ENCODE assay signal across 28 mouse cellular contexts in genomic region chr1:184106832-184107231, GRCm38 (mm10).
DNase-seq lines count a peak whose midpoint lies in the region; ATAC-seq lines count a peak whose summit lies in the region.
"Had no signal": no experiment of that assay in that cellular context is flagged by ENCODE, and none has a peak within 500 bp of the region (broad histone marks: within the 10 kb centered on the region; RNA-seq: fewer than 3 reads in every experiment).

No protein-coding gene starts in this region.

- ATAC-seq in hindbrain, embryonic 13.5 days (ENCODE audit: low FRiP score), result no peak
- ATAC-seq in forebrain, embryonic 15.5 days (replicated peaks), result no peak
- ATAC-seq: activated CD4-positive, CD25-positive, alpha-beta regulatory T cell, adult 4 months; CD4-positive, CD25-positive, alpha-beta regulatory T cell, adult 4 months; forebrain, embryonic 16.5 days; Patski had no signal

- H3K4me2 ChIP-seq in hindbrain, embryonic 13.5 days, result no peak overlapping the region
- H3K4me2 ChIP-seq in forebrain, embryonic 15.5 days (replicated peaks), result no peak overlapping the region
- H3K4me2 ChIP-seq: embryonic facial prominence, embryonic 13.5 days; embryonic facial prominence, embryonic 15.5 days; forebrain, embryonic 12.5 days had no signal

- no peaks in the 10 kb centered on the region for H3K4me1 ChIP-seq in hindbrain, embryonic 13.5 days (replicated peaks)
- H3K4me1 ChIP-seq in forebrain, embryonic 15.5 days, result no peaks in the 10 kb centered on the region
- H3K4me1 ChIP-seq: embryonic facial prominence, embryonic 13.5 days; embryonic facial prominence, embryonic 15.5 days; forebrain, embryonic 10.5 days; forebrain, embryonic 12.5 days had no signal

- H3K27ac ChIP-seq in hindbrain, embryonic 13.5 days, result no peak overlapping the region
- no peak overlapping the region for H3K27ac ChIP-seq in forebrain, embryonic 15.5 days (replicated peaks)
- H3K27ac ChIP-seq: embryonic facial prominence, embryonic 13.5 days; embryonic facial prominence, embryonic 15.5 days; forebrain, embryonic 10.5 days; forebrain, embryonic 12.5 days had no signal

- 82% methylated on average over 2 of the region's 2 CpGs for WGBS in hindbrain, embryonic 13.5 days
- WGBS in forebrain, embryonic 15.5 days, result 55% methylated on average over 2 of the region's 2 CpGs

- no peaks in the 10 kb centered on the region for H3K27me3 ChIP-seq in hindbrain, embryonic 13.5 days
- H3K27me3 ChIP-seq in forebrain, embryonic 15.5 days, result no peaks in the 10 kb centered on the region
- H3K27me3 ChIP-seq: embryonic facial prominence, embryonic 13.5 days; embryonic facial prominence, embryonic 15.5 days; forebrain, embryonic 12.5 days; Patski had no signal

- peak; percentile 19 for DNase-seq in 3134 (ENCODE audit: extremely low read depth, insufficient read length, low spot score)
- peak; percentile 33 for DNase-seq in 3T3-L1 (ENCODE audit: low read depth, low spot score)
- peak; percentile 67 for DNase-seq in MN1 (ENCODE audit: low spot score)
- peak; percentile 19 for DNase-seq in brain, adult 2 months (ENCODE audit: low read depth, low spot score)
- no peak for DNase-seq in kidney, postnatal 25 days
- no peak for DNase-seq in urinary bladder, postnatal 4 days (ENCODE audit: low spot score in 2 of 2)
- DNase-seq: adrenal gland, adult 8-10 months; adrenal gland, postnatal 14 days; adrenal gland, postnatal 36 days; cerebellum, adult 11 months; cerebellum, adult 18-20 months; cerebellum, adult 8-10 months; cerebellum, adult 9-11 months; cerebellum, postnatal 14 days; cerebellum, postnatal 36 days; embryo, embryonic 11 days had no signal

- no peaks in the 10 kb centered on the region for H3K9me3 ChIP-seq in hindbrain, embryonic 13.5 days
- no peaks in the 10 kb centered on the region for H3K9me3 ChIP-seq in forebrain, embryonic 15.5 days
- H3K9me3 ChIP-seq: embryonic facial prominence, embryonic 13.5 days; embryonic facial prominence, embryonic 15.5 days; forebrain, embryonic 10.5 days; forebrain, embryonic 12.5 days had no signal

- H3K4me3 ChIP-seq in hindbrain, embryonic 13.5 days, result no peak overlapping the region
- H3K4me3 ChIP-seq in forebrain, embryonic 15.5 days, result no peak overlapping the region
- H3K4me3 ChIP-seq: embryonic facial prominence, embryonic 13.5 days; embryonic facial prominence, embryonic 15.5 days; erythroblast, embryonic 14.5 days; forebrain, embryonic 10.5 days; forebrain, embryonic 12.5 days had no signal

- H3K36me3 ChIP-seq in hindbrain, embryonic 13.5 days, result no peaks in the 10 kb centered on the region
- H3K36me3 ChIP-seq in forebrain, embryonic 15.5 days, result no peaks in the 10 kb centered on the region
- H3K36me3 ChIP-seq: embryonic facial prominence, embryonic 13.5 days; embryonic facial prominence, embryonic 15.5 days; forebrain, embryonic 10.5 days; forebrain, embryonic 12.5 days; G1E had no signal

- H3K9ac ChIP-seq in hindbrain, embryonic 13.5 days, result no peak overlapping the region
- H3K9ac ChIP-seq in forebrain, embryonic 15.5 days (replicated peaks), result no peak overlapping the region
- H3K9ac ChIP-seq: embryonic facial prominence, embryonic 13.5 days; embryonic facial prominence, embryonic 15.5 days; forebrain, embryonic 12.5 days had no signal

Comparison
In these comparisons a context has a peak if more than half of its experiments do, and no peak if none do; other contexts are left out.
1. DNase-seq: peak in 3134 (single experiment), 3T3-L1 (single experiment), MN1 (single experiment) and brain, adult 2 months (single experiment); none in kidney, postnatal 25 days (0 of 2) and urinary bladder, postnatal 4 days (0 of 2).